Mouse (Mus musculus) liver, adult 2 months (tissue): ENCODE results near the gene Acer2. TPM values are rescaled to one million over a fixed set of nuclear protein-coding genes. Genes with fewer than 3 reads are reported as not detected.
A peak's percentile ranks its signal among the peaks of the same experiment; 100 is the strongest.

Experiments
- DNase-seq: peaks from one replicate; pipeline ENCODE4 v3.0.0-alpha.2; 2011; ENCODE audit warnings: low read depth, low spot score; ENCODE audit errors: extremely low read depth
- H3K27ac ChIP-seq: fragments of 200-500 bp; replicated peaks from 2 replicates; pipeline ENCODE4 v1.5.1; 2012; ENCODE audit warnings: low read depth, mild to moderate bottlenecking, control low read depth, inconsistent platforms, low read length; ENCODE audit not compliant: insufficient read depth
- H3K27me3 ChIP-seq: fragments of 200-500 bp; 2 replicates; pipeline ENCODE4 v1.6.1; 2012; ENCODE audit warnings: mild to moderate bottlenecking, moderate library complexity, low read length, inconsistent platforms; ENCODE audit not compliant: control insufficient read depth, insufficient read depth
- H3K36me3 ChIP-seq: fragments of 200-500 bp; 2 replicates; pipeline ENCODE4 v1.6.1; 2012; ENCODE audit warnings: low read length, inconsistent platforms; ENCODE audit not compliant: control insufficient read depth, insufficient read depth
- H3K4me1 ChIP-seq: fragments of 200-500 bp; 2 replicates; pipeline ENCODE4 v1.6.1; 2011; ENCODE audit warnings: low read length; ENCODE audit not compliant: control insufficient read depth, insufficient read depth
- H3K4me3 ChIP-seq: fragments of 200-500 bp; 2 replicates; pipeline ENCODE4 v1.5.1; 2011; ENCODE audit warnings: low read depth, mild to moderate bottlenecking, control low read depth, low read length, moderate library complexity; ENCODE audit not compliant: insufficient read depth
- H3K79me2 ChIP-seq: fragments of 200-500 bp; 2 replicates; pipeline ENCODE4 v1.6.1; 2012; ENCODE audit warnings: inconsistent platforms, mild to moderate bottlenecking, low read length, moderate library complexity; ENCODE audit not compliant: control insufficient read depth, insufficient read depth
- H3K9ac ChIP-seq: fragments of 200-500 bp; 2 replicates; pipeline ENCODE4 v1.6.1; 2012; ENCODE audit warnings: low read depth, mild to moderate bottlenecking, control low read depth, inconsistent platforms, low read length
- CTCF ChIP-seq: fragments of 200-500 bp; IDR thresholded peaks from 2 replicates; pipeline ENCODE4 v1.5.1; 2011; ENCODE audit warnings: low read depth, low read length, control low read depth
- POLR2A ChIP-seq: fragments of 200-500 bp; IDR thresholded peaks from 2 replicates; pipeline ENCODE4 v1.6.1; 2011; ENCODE audit warnings: low read length, control low read depth; ENCODE audit not compliant: insufficient read depth; ENCODE audit errors: extremely low read depth
- WGBS: fragments of 180-500 bp; shearing (Covaris S2); methylation state at CpG from one replicate; pipeline ENCODE4 v1.1.7; 2018; 5-methylcytosine and 5-hydroxymethylcytosine counted together
- polyA plus RNA-seq: library from polyadenylated mRNA; depleted of rRNA; stranded (reverse); fragments of >200 nt; gene quantifications from 2 replicates; pipeline ENCODE4 v1.2.3, GENCODE M21; 2012; rRNA removed
- total RNA-seq: library from RNA; depleted of rRNA; stranded (reverse); fragments of >200 nt; gene quantifications from 2 replicates; pipeline ENCODE4 v1.2.3, GENCODE M21; 2014; rRNA removed

Gene Acer2
- total and polyA plus RNA-seq, 2 experiments: 5.6 to 11.5 TPM

GRCm38 (mm10) chr4:86948794-86949193, 74.6 kb downstream of the Acer2 start:
- 94% methylated on average over 1 of the region's 1 CpGs for WGBS
- TF ChIP-seq CTCF (no peak), POLR2A (no peak)
- Histone ChIP-seq H3K79me2 (no peaks in the 10 kb centered on the region), H3K36me3 (no peaks in the 10 kb centered on the region), H3K27me3 (no peaks in the 10 kb centered on the region), H3K4me3 (no peak overlapping the region), H3K4me1 (no peaks in the 10 kb centered on the region), H3K9ac (no peak overlapping the region), H3K27ac (no peak overlapping the region)
- DNase-seq: no peak

- no peak overlapping the region for H3K27ac ChIP-seq
- no peak for DNase-seq
- H3K4me1 ChIP-seq: no peaks in the 10 kb centered on the region
- no peaks in the 10 kb centered on the region for H3K27me3 ChIP-seq
- TF ChIP-seq CTCF (no peak), POLR2A (no peak)
- H3K9ac ChIP-seq: no peak overlapping the region
- WGBS: 48% methylated on average over 5 of the region's 5 CpGs
- H3K79me2 ChIP-seq: no peaks in the 10 kb centered on the region
- no peak overlapping the region for H3K4me3 ChIP-seq
- H3K36me3 ChIP-seq: no peaks in the 10 kb centered on the region
These were observed 79.3 kb downstream of the Acer2 start for GRCm38 (mm10) chr4:86953519-86953918.

- no peak overlapping the region for H3K9ac ChIP-seq
- H3K4me3 ChIP-seq: no peak overlapping the region
- DNase-seq: no peak
- H3K79me2 ChIP-seq: no peaks in the 10 kb centered on the region
- 53% methylated on average over 4 of the region's 4 CpGs for WGBS
- H3K27ac ChIP-seq: no peak overlapping the region
- H3K36me3 ChIP-seq: no peaks in the 10 kb centered on the region
- H3K4me1 ChIP-seq: no peaks in the 10 kb centered on the region
- TF ChIP-seq CTCF (no peak), POLR2A (no peak)
- no peaks in the 10 kb centered on the region for H3K27me3 ChIP-seq
These were observed 81.3 kb downstream of the Acer2 start for GRCm38 (mm10) chr4:86955448-86955847.

- no peak overlapping the region for H3K9ac ChIP-seq
- no peaks in the 10 kb centered on the region for H3K79me2 ChIP-seq
- H3K36me3 ChIP-seq: no peaks in the 10 kb centered on the region
- H3K27ac ChIP-seq: no peak overlapping the region
- H3K4me1 ChIP-seq: no peaks in the 10 kb centered on the region
- H3K27me3 ChIP-seq: no peaks in the 10 kb centered on the region
- no peak overlapping the region for H3K4me3 ChIP-seq
- peak; percentile 10 for DNase-seq
- no peak for TF ChIP-seq POLR2A
- TF ChIP-seq CTCF: peak; percentile 34; the same call in 1 of the 2 replicates
- 44% methylated on average over 14 of the region's 14 CpGs for WGBS
These were observed 83.6 kb downstream of the Acer2 start for GRCm38 (mm10) chr4:86957576-86958411.

- DNase-seq: no peak
- TF ChIP-seq CTCF (no peak), POLR2A (no peak)
- Histone ChIP-seq H3K79me2 (no peaks in the 10 kb centered on the region), H3K27me3 (no peaks in the 10 kb centered on the region), H3K4me3 (no peak overlapping the region), H3K4me1 (no peaks in the 10 kb centered on the region), H3K9ac (no peak overlapping the region), H3K36me3 (no peaks in the 10 kb centered on the region), H3K27ac (no peak overlapping the region)
- 83% methylated on average over 5 of the region's 5 CpGs for WGBS
These were observed 103.1 kb downstream of the Acer2 start for GRCm38 (mm10) chr4:86977272-86977671.

Other genes starting within 250 kb of the Acer2 start
- 294 and 339 TPM in 2 replicates for gene Plin2, start 204.3 kb upstream of the Acer2 start, total RNA-seq
- gene Plin2, start 204.3 kb upstream of the Acer2 start, polyA plus RNA-seq: 449 and 502 TPM in 2 replicates
- 18.9 and 19.0 TPM in 2 replicates for gene Dennd4c, start 125.8 kb upstream of the Acer2 start, total RNA-seq
- gene Dennd4c, start 125.8 kb upstream of the Acer2 start, polyA plus RNA-seq: 2.7 and 2.8 TPM in 2 replicates
- gene Rps6, start 17.0 kb upstream of the Acer2 start, total RNA-seq: 380 and 503 TPM in 2 replicates
- gene Rps6, start 17.0 kb upstream of the Acer2 start, polyA plus RNA-seq: 280 and 301 TPM in 2 replicates